Mouse (Mus musculus): ENCODE results near the gene Gm15217. TPM values are rescaled to one million over a fixed set of nuclear protein-coding genes. Genes with fewer than 3 reads are reported as not detected.

The Gm15217 gene
- polyA plus RNA-seq, 1 experiment = not detected

- Histone ChIP-seq H3K4me3 (ENCODE audit: control insufficient read depth, low read depth, low read length) (no peak overlapping the region), H3K4me1 (ENCODE audit: control insufficient read depth, insufficient read depth, low read length) (peaks cover 15% of the 10 kb centered on the region), H3K27ac (ENCODE audit: control insufficient read depth, insufficient read depth, low read depth, low read length) (no peak overlapping the region), H3K27me3 (ENCODE audit: control insufficient read depth, insufficient read depth, low read length) (no peaks in the 10 kb centered on the region; the same call in none of the 2 replicates), H3K36me3 (ENCODE audit: control insufficient read depth, insufficient read depth, low read length) (no peaks in the 10 kb centered on the region)
- no peak for TF ChIP-seq CTCF (IDR thresholded peaks at IDR 0.05; ENCODE audit: control insufficient read depth, insufficient read depth, insufficient replicate concordance, low read depth, low read length)
- TF ChIP-seq POLR2A (IDR thresholded peaks at IDR 0.05; ENCODE audit: control insufficient read depth, low read depth, low read length) = no peak
These were observed 12.5 kb downstream of the Gm15217 start for GRCm38 (mm10) chr14:46391621-46392170.

GRCm38 (mm10) chr14:46398091-46398695 is 19.0 kb downstream of the Gm15217 start:
- no peaks in the 10 kb centered on the region for H3K36me3 ChIP-seq (ENCODE audit: control insufficient read depth, insufficient read depth, low read length)
- TF ChIP-seq POLR2A (IDR thresholded peaks at IDR 0.05; ENCODE audit: control insufficient read depth, low read depth, low read length) (no peak), CTCF (IDR thresholded peaks at IDR 0.05; ENCODE audit: control insufficient read depth, insufficient read depth, insufficient replicate concordance, low read depth, low read length) (no peak)
- peak overlapping the region; percentile 2 for H3K4me3 ChIP-seq (ENCODE audit: control insufficient read depth, low read depth, low read length)
- no peak overlapping the region for H3K27ac ChIP-seq (ENCODE audit: control insufficient read depth, insufficient read depth, low read depth, low read length)
- H3K4me1 ChIP-seq (ENCODE audit: control insufficient read depth, insufficient read depth, low read length) = peaks cover 7% of the 10 kb centered on the region
- H3K27me3 ChIP-seq (ENCODE audit: control insufficient read depth, insufficient read depth, low read length) = no peaks in the 10 kb centered on the region; the same call in 1 of the 2 replicates

GRCm38 (mm10) chr14:46399925-46400324 is 20.7 kb downstream of the Gm15217 start:
- Histone ChIP-seq H3K27me3 (ENCODE audit: control insufficient read depth, insufficient read depth, low read length) (no peaks in the 10 kb centered on the region; the same call in 1 of the 2 replicates), H3K27ac (ENCODE audit: control insufficient read depth, insufficient read depth, low read depth, low read length) (no peak overlapping the region), H3K4me1 (ENCODE audit: control insufficient read depth, insufficient read depth, low read length) (peaks cover 7% of the 10 kb centered on the region), H3K4me3 (ENCODE audit: control insufficient read depth, low read depth, low read length) (no peak overlapping the region), H3K36me3 (ENCODE audit: control insufficient read depth, insufficient read depth, low read length) (no peaks in the 10 kb centered on the region)
- TF ChIP-seq POLR2A (IDR thresholded peaks at IDR 0.05; ENCODE audit: control insufficient read depth, low read depth, low read length) (no peak), CTCF (IDR thresholded peaks at IDR 0.05; ENCODE audit: control insufficient read depth, insufficient read depth, insufficient replicate concordance, low read depth, low read length) (no peak)

GRCm38 (mm10) chr14:46408319-46408718 is 29.1 kb downstream of the Gm15217 start:
- Histone ChIP-seq H3K36me3 (ENCODE audit: control insufficient read depth, insufficient read depth, low read length) (no peaks in the 10 kb centered on the region), H3K4me1 (ENCODE audit: control insufficient read depth, insufficient read depth, low read length) (no peaks in the 10 kb centered on the region), H3K4me3 (ENCODE audit: control insufficient read depth, low read depth, low read length) (no peak overlapping the region), H3K27ac (ENCODE audit: control insufficient read depth, insufficient read depth, low read depth, low read length) (no peak overlapping the region), H3K27me3 (ENCODE audit: control insufficient read depth, insufficient read depth, low read length) (no peaks in the 10 kb centered on the region)
- TF ChIP-seq CTCF (IDR thresholded peaks at IDR 0.05; ENCODE audit: control insufficient read depth, insufficient read depth, insufficient replicate concordance, low read depth, low read length) = no peak
- no peak for TF ChIP-seq POLR2A (IDR thresholded peaks at IDR 0.05; ENCODE audit: control insufficient read depth, low read depth, low read length)

GRCm38 (mm10) chr14:46409016-46409415 is 29.8 kb downstream of the Gm15217 start:
- TF ChIP-seq POLR2A (IDR thresholded peaks at IDR 0.05; ENCODE audit: control insufficient read depth, low read depth, low read length) (no peak), CTCF (IDR thresholded peaks at IDR 0.05; ENCODE audit: control insufficient read depth, insufficient read depth, insufficient replicate concordance, low read depth, low read length) (no peak)
- no peak overlapping the region for H3K27ac ChIP-seq (ENCODE audit: control insufficient read depth, insufficient read depth, low read depth, low read length)
- H3K4me1 ChIP-seq (ENCODE audit: control insufficient read depth, insufficient read depth, low read length) = no peaks in the 10 kb centered on the region
- H3K4me3 ChIP-seq (ENCODE audit: control insufficient read depth, low read depth, low read length) = no peak overlapping the region
- H3K36me3 ChIP-seq (ENCODE audit: control insufficient read depth, insufficient read depth, low read length) = no peaks in the 10 kb centered on the region
- no peaks in the 10 kb centered on the region for H3K27me3 ChIP-seq (ENCODE audit: control insufficient read depth, insufficient read depth, low read length)

- no peak overlapping the region for H3K27ac ChIP-seq (ENCODE audit: control insufficient read depth, insufficient read depth, low read depth, low read length)
- no peaks in the 10 kb centered on the region for H3K36me3 ChIP-seq (ENCODE audit: control insufficient read depth, insufficient read depth, low read length)
- no peaks in the 10 kb centered on the region for H3K27me3 ChIP-seq (ENCODE audit: control insufficient read depth, insufficient read depth, low read length)
- no peak for TF ChIP-seq CTCF (IDR thresholded peaks at IDR 0.05; ENCODE audit: control insufficient read depth, insufficient read depth, insufficient replicate concordance, low read depth, low read length)
- no peak for TF ChIP-seq POLR2A (IDR thresholded peaks at IDR 0.05; ENCODE audit: control insufficient read depth, low read depth, low read length)
- no peak overlapping the region for H3K4me3 ChIP-seq (ENCODE audit: control insufficient read depth, low read depth, low read length)
- H3K4me1 ChIP-seq (ENCODE audit: control insufficient read depth, insufficient read depth, low read length) = no peaks in the 10 kb centered on the region
These were observed 31.4 kb downstream of the Gm15217 start for GRCm38 (mm10) chr14:46410557-46411120.

- no peaks in the 10 kb centered on the region for H3K4me1 ChIP-seq (ENCODE audit: control insufficient read depth, insufficient read depth, low read length)
- no peak overlapping the region for H3K27ac ChIP-seq (ENCODE audit: control insufficient read depth, insufficient read depth, low read depth, low read length)
- H3K4me3 ChIP-seq (ENCODE audit: control insufficient read depth, low read depth, low read length) = no peak overlapping the region
These were observed 33.3 kb downstream of the Gm15217 start for GRCm38 (mm10) chr14:46412497-46413000.

More at GRCm38 (mm10) chr14:46412497-46413000, 33.3 kb downstream of the Gm15217 start:
- TF ChIP-seq POLR2A (IDR thresholded peaks at IDR 0.05; ENCODE audit: control insufficient read depth, low read depth, low read length) (no peak), CTCF (IDR thresholded peaks at IDR 0.05; ENCODE audit: control insufficient read depth, insufficient read depth, insufficient replicate concordance, low read depth, low read length) (no peak)
- Histone ChIP-seq H3K36me3 (ENCODE audit: control insufficient read depth, insufficient read depth, low read length) (no peaks in the 10 kb centered on the region), H3K27me3 (ENCODE audit: control insufficient read depth, insufficient read depth, low read length) (no peaks in the 10 kb centered on the region)
